Mouse (Mus musculus) left cerebral cortex, postnatal 4 days (tissue): ENCODE measurements at regions not wholly inside any gene's neighbourhood (a gene's known extent, or its start where the extent isn't known, plus 50 kb on each side); places are given as distances from the start of the nearest gene placed in this dataset.

Source experiments
- DNase-seq: peaks from one replicate; pipeline ENCODE4 v3.0.0-alpha.2; 2022
- intact Hi-C: fragments of 180-260 bp; cut with DNase I; formaldehyde crosslinking; loops from one replicate; pipeline ENCODE4 v1.15.1; 2025

DNA sequence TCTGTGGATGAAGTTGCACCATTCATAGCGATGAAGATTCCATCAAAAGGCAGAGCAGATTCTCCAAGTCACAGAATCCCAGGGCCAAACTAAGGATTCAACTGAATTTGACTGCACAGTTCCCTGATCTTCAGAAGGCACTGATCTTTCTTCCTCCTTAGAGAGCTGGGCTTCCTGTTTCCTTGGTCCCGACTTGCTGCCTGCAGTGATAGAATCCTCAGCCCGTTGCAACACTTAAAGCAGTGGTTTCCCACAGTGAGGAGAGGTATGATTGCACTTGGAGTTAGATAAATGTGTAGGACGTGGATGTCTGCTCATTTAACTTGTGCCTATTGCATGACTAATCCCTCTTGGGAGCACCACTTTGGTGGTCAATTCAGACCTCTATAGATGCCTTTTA is 265.2 kb downstream of the Gm826 start:
- DNase-seq: no peak
- intact Hi-C loops: no loop called here

DNA sequence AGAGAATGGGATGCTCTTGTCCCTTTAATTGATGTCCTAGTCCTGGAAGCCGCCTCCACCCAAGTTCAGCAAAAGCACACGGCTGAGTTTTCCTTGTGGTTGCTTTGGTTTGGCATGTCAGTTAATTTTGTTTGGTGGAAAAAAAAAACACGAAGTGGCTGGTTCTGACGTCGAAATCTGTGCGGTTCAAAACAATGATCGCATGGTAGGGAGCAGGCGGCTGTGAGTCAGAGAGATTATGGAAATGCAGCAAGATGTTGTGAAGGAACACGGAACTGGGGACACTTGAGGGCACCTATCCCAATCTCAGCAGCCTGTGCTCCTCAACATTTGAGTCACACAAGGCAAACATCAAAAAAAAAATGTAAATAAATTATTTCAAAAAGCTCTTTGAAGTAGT is 266.1 kb downstream of the Gm826 start:
- intact Hi-C loops: no loop called here
- DNase-seq: no peak

- peak; percentile 21 for DNase-seq
- intact Hi-C loops: no loop called here
Measured at GRCm38 (mm10) chr2:160066491-160067303, 267.3 kb downstream of the Gm826 start.

DNA sequence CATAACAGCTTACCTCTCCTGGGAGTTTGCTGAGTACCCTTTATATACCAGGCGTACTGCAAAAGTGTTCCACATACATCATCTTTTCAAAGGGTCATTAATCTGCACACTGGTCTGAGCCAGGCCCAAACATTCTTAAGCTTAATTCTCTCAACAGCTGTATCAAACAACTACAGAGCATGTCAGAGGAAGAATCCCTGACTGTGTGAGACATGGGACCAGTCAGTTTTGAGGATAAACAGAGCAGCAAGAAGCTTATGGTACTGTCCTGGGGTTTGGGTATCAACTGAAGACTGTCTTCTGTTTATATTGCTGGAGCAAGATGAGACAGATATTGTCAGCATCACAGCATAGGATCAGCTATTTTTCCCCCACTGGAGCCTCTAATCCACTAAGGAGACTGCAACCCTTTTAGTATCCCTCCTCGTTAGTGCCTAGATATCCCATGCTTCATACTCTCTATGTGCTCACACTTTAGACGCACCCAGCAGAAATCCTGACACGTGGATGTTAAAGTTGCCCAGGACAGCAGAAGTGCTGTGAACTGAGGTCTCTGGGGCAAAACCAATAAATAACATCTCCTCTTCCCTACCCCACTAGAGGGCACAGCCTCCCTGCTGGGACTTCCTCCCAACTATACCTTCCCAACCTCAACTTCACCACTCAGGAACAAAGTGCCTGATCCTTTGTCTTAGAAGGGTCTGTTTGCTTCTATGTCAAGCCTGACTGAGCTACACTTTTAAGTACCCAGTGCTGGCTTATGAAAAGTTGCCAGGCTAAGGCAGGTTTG is 271.6 kb downstream of the Gm826 start:
- intact Hi-C loops: no loop called here
- DNase-seq: no peak

- no peak for DNase-seq
- intact Hi-C loops: no loop called here
Measured at GRCm38 (mm10) chr2:160060091-160060490, 273.9 kb downstream of the Gm826 start.

GRCm38 (mm10) chr2:160057211-160057610 is 276.8 kb downstream of the Gm826 start:
- intact Hi-C loops: no loop called here
- DNase-seq: no peak

GRCm38 (mm10) chr2:160054411-160054810 is 279.6 kb downstream of the Gm826 start:
- DNase-seq: no peak
- intact Hi-C loops: no loop called here

- intact Hi-C loops: no loop called here
- DNase-seq: no peak
Measured at GRCm38 (mm10) chr2:160048286-160048685, 285.7 kb downstream of the Gm826 start.

DNA sequence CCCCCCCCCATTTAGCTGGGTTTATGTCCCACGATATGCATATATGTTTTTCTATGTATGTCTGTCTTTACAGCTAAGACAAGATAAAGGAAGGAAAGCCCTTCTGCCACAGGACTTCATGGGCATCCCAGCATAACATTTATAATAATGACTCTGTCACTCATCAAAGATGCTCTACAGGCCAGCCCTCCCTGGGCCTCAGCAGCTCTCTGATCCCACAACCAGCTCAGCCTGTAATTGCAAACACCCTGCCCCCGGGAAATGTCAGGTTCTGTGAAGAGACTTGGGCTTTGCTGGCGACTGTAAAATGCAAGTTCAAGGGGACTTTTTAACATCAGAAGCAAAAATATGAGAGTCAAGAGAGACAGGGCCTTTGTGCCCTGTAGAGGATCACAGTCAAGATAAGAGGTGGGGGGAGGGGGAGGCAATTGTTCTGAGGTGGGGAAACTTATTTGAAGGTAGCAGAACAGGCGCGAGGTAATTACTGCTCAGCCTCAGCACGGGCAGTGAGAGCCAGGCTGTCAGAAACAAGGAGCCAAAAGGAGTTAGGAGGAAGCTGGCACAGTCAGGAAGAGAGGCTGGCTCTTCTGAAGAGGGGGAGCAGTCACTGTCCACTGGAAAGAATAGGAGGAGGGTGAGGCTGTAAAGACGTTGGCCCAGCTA is 286.9 kb downstream of the Gm826 start:
- intact Hi-C loops: no loop called here
- no peak for DNase-seq

DNA sequence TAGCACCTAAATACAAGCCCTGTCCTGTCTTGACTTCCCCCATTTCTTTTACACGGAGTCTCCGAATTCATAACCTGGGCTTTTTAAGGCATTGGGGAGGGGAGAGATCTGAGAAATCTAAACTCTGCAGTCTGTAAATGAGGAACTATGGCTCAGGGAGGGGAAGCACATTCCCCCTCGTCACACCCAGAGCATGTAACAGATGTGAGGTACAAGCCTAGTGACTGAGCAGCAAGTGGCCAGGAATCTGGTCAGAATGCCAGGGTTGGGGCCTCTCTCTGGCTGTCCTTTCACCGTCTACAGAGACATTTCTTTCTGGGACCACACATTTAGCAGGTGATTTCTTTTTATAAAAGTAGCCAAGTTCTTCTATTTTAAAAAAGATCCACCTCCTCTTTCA is 289.4 kb downstream of the Gm826 start:
- intact Hi-C loops: no loop called here
- no peak for DNase-seq

GRCm38 (mm10) chr2:160044184-160044583 is 289.8 kb downstream of the Gm826 start:
- no peak for DNase-seq

DNA sequence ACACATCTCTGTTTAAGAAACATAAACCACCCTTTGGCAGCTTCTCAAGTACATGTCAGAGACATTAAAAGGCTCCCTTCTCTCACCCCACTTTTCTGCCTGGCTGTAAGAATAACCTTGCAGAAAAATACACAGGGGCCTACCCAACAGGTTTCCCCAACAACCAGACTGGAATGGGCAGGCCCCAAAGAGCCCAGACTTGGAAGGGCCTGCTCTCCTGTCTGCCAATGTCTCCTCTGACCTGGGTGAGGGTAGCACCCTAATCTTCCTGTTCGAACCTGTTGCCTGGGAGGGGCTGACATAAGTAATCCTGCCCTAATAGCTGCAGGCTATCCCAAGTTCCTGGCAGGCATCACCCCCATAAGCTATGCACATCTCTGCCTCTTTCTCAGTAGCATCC is 304.5 kb downstream of the Gm826 start:
- intact Hi-C loops: no loop called here
- DNase-seq: no peak

More at GRCm38 (mm10) chr2:160044184-160044583, 289.8 kb downstream of the Gm826 start:
- intact Hi-C loops: no loop called here

DNA sequence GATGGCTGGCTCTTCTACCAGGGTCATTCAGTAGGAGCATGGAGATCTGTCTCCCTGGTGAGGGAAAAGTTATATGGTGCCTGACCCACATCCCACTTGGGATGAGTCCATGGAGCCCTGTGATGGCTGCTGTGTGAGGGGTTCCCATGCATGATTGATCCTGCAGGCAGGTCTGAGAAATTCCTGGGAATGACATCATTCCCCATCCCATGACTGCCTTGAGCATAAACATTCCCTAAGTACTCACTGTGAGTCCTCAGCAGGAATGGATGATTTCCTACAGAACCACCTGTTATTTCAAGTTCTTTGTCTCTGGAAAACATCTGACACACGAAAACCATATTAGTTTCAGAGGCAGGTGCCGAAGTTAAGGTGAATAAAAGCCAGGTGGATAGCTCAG is 305.5 kb downstream of the Gm826 start:
- DNase-seq: no peak
- intact Hi-C loops: no loop called here

GRCm38 (mm10) chr2:160025911-160026310 is 308.1 kb downstream of the Gm826 start:
- DNase-seq: no peak
- intact Hi-C loops: no loop called here

GRCm38 (mm10) chr2:160021541-160021940 is 312.4 kb downstream of the Gm826 start:
- intact Hi-C loops: no loop called here
- DNase-seq: no peak

GRCm38 (mm10) chr2:160020876-160021275 is 313.1 kb downstream of the Gm826 start:
- DNase-seq: no peak
- intact Hi-C loops: no loop called here

GRCm38 (mm10) chr2:160017020-160017812 is 316.7 kb downstream of the Gm826 start:
- intact Hi-C loops: no loop called here
- DNase-seq: no peak

DNA sequence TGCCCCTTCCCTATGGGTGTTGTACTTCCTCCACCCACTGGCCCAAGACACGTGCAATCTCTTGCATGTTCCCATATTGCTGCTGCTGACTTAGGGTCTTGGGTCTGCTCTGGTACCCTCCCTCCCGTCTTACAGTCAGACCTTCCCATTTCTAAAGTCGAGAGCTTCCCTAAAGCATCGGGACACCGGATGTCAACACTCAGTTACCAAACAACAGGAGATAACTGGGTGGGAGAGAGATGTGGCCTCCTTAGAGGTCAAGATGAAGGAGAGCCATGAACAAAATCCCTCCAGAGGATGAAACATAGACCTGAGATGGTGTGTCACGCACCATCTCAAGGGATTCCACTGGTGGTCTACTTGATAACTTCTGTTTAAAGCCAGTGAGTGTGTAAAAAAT is 322.5 kb downstream of the Gm826 start:
- intact Hi-C loops: no loop called here
- no peak for DNase-seq

DNA sequence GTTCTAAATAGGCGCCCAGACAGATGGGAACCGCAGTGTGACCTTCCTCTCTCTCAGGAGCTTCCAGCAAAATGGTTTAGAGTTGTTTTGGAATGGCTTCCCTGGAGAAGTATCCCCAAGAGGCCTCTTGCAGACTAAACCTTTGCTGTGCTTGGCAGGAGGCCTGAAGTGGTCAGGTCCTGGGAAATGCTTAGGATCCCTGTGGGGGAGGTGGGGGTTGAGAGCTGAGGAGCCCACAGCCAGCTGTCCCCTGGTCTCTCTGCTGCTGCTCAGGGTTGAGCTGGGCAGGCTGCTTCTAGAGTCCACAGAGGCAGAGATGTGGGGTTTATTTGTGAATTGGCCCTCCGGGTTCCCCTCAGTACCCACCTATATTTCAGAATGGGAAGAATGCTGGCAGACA is 331.3 kb downstream of the Gm826 start:
- DNase-seq: peak; percentile 12
- intact Hi-C loops: no loop called here

- peak; percentile 8 for DNase-seq
- intact Hi-C loops: no loop called here
Measured at GRCm38 (mm10) chr2:160000449-160000848, 333.5 kb downstream of the Gm826 start.

DNA sequence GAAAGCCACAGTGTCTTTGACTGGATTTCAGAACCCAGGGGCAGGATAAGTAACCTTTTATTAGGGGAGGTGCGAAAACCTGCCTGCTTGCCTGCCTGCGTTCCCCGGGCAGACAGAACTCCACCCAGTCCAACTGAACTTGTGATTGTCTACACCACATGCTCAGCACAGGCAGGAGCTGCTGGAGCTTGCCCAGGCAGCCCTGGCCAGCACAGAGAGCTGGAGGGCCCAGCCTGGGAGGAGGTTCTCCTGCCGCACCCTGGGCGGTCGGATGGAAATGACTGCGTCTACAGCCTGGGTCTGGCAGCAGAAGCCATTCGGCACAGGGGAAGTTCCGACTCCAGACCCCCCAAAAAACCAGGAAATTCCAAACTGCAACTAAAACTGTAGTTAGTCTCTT is 336.6 kb downstream of the Gm826 start:
- intact Hi-C loops: no loop called here

More for the DNA sequence above, 336.6 kb downstream of the Gm826 start:
- no peak for DNase-seq
